Mouse (Mus musculus) kidney, adult 8-10 months (tissue): ENCODE results near the gene Gm17584.
"Not testable (repeated sequence)": the region's sequence is repeated elsewhere in the genome, so short reads cannot be mapped to it uniquely, and the experiment has no call there.

Source experiments
- DNase-seq, 2 experiments: peaks; one replicate each; pipeline ENCODE4 v3.0.0; 2022

Gm17584 gene

DNA sequence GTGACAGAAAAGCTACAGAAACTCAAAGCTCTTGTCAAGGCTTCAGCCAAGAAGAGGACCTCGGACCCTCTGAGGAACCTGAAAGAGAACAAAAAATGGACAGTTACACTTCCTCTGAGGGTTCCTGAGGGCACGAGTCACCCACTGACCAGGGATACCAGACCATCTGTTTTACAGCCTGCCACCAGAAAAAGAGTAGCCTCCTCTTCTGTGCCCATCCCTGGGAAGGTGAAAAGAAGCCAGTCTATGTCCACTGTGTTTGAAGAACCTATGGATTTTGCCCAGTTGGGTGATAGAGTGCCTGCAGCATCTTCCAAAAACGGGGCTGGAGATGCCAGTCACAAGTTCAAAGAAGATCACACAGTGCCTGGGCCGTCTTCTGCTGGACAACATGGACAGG lies at the start of gene Gm17584:
TSS of gene Gm17584 (plus strand) at position 301 of the 400 bp plus-strand sequence.
- not testable (repeated sequence) for DNase-seq
